Mouse (Mus musculus) heart, adult 11 months (tissue): ENCODE measurements around the gene 4930442H23Rik.

Source experiments
- DNase-seq: peaks from one replicate; pipeline ENCODE4 v3.0.0; 2022

The 4930442H23Rik gene

GRCm38 (mm10) chr10:81143157-81143633 is 40.5 kb downstream of the 4930442H23Rik start:
- peak; percentile 96 for DNase-seq

GRCm38 (mm10) chr10:81142551-81142981 is 41.1 kb downstream of the 4930442H23Rik start:
- DNase-seq: peak; percentile 94

- DNase-seq: no peak
These were observed 42.0 kb downstream of the 4930442H23Rik start for GRCm38 (mm10) chr10:81141455-81142210.

GRCm38 (mm10) chr10:81140717-81141454 is 42.8 kb downstream of the 4930442H23Rik start:
- peak; percentile 98 for DNase-seq

GRCm38 (mm10) chr10:81140005-81140404 is 43.6 kb downstream of the 4930442H23Rik start:
- DNase-seq: peak; percentile 97

- peak; percentile 96 for DNase-seq
These were observed 44.2 kb downstream of the 4930442H23Rik start for GRCm38 (mm10) chr10:81139529-81139846.

- DNase-seq: peak; percentile 94
These were observed 44.7 kb downstream of the 4930442H23Rik start for GRCm38 (mm10) chr10:81138821-81139528.

- no peak for DNase-seq
These were observed 45.4 kb downstream of the 4930442H23Rik start for GRCm38 (mm10) chr10:81138131-81138782.

- peak; percentile 100 for DNase-seq
These were observed 46.2 kb downstream of the 4930442H23Rik start for GRCm38 (mm10) chr10:81137252-81138130.

- DNase-seq: peak; percentile 99
These were observed 46.9 kb downstream of the 4930442H23Rik start for GRCm38 (mm10) chr10:81136706-81137231.

GRCm38 (mm10) chr10:81135831-81136705 is 47.6 kb downstream of the 4930442H23Rik start:
- DNase-seq: peak; percentile 99

- peak; percentile 97 for DNase-seq
These were observed 48.5 kb downstream of the 4930442H23Rik start, which contains the start of gene Zbtb7a for GRCm38 (mm10) chr10:81134966-81135681. TSS of gene Zbtb7a (plus strand) at chr10:81135220.

GRCm38 (mm10) chr10:81134181-81134587 is 49.5 kb downstream of the 4930442H23Rik start:
- peak; percentile 99 for DNase-seq
